Mouse (Mus musculus) kidney, adult 2 months (tissue): ENCODE results near the gene Tsfm. TPM values are rescaled to one million over a fixed set of nuclear protein-coding genes. Genes with fewer than 3 reads are reported as not detected.
A peak's percentile ranks its signal among the peaks of the same experiment; 100 is the strongest.
"Not testable (repeated sequence)": the region's sequence is repeated elsewhere in the genome, so short reads cannot be mapped to it uniquely, and the experiment has no call there.

Experiments used
- DNase-seq: peaks from one replicate; pipeline ENCODE4 v3.0.0; 2021
- H3K27ac ChIP-seq: fragments of 200-500 bp; 2 replicates; pipeline ENCODE4 v1.5.1; 2012; ENCODE audit warnings: low read depth, low read length, control low read depth, inconsistent platforms; ENCODE audit not compliant: insufficient read depth
- H3K27me3 ChIP-seq: fragments of 200-500 bp; replicated peaks from 2 replicates; pipeline ENCODE4 v1.6.1; 2012; ENCODE audit warnings: mild to moderate bottlenecking, moderate library complexity, low read length, inconsistent platforms; ENCODE audit not compliant: control insufficient read depth, insufficient read depth
- H3K36me3 ChIP-seq: fragments of 200-500 bp; 2 replicates; pipeline ENCODE4 v1.6.1; 2012; ENCODE audit warnings: mild to moderate bottlenecking, moderate library complexity, low read length, inconsistent platforms; ENCODE audit not compliant: control insufficient read depth, insufficient read depth
- H3K4me1 ChIP-seq: fragments of 200-500 bp; 2 replicates; pipeline ENCODE4 v1.6.1; 2011; ENCODE audit warnings: low read length; ENCODE audit not compliant: control insufficient read depth, insufficient read depth
- H3K4me3 ChIP-seq: fragments of 200-500 bp; 2 replicates; pipeline ENCODE4 v1.5.1; 2011; ENCODE audit warnings: mild to moderate bottlenecking, low read depth, low read length, control low read depth; ENCODE audit not compliant: insufficient read depth
- CTCF ChIP-seq: fragments of 200-500 bp; conservative IDR thresholded peaks from 2 replicates; pipeline ENCODE4 v1.5.1; 2011; ENCODE audit warnings: low read depth, mild to moderate bottlenecking, control low read depth, low read length, moderate library complexity, mixed read lengths; ENCODE audit not compliant: insufficient read depth, insufficient read length
- POLR2A ChIP-seq: fragments of 200-500 bp; IDR thresholded peaks from one replicate; pipeline ENCODE4 v1.6.1; 2011; ENCODE audit warnings: low read depth, low read length, control low read depth
- WGBS: fragments of 180-500 bp; shearing (Covaris S2); methylation state at CpG from one replicate; pipeline ENCODE4 v1.1.7; 2018; 5-methylcytosine and 5-hydroxymethylcytosine counted together
- polyA plus RNA-seq: library from polyadenylated mRNA; depleted of rRNA; stranded (reverse); fragments of >200 nt; gene quantifications from 2 replicates; pipeline ENCODE4 v1.2.3, GENCODE M21; 2012

Gene Tsfm
- polyA plus RNA-seq, 1 experiment, result 54.0 TPM

GRCm38 (mm10) chr10:127075651-127076050 is 45.0 kb upstream of the Tsfm start:
- DNase-seq, result no peak
- Histone ChIP-seq H3K27ac (no peak overlapping the region), H3K4me1 (0 out of 2 replicates have a peak, but pooled peaks cover 2% of the 10 kb centered on the region), H3K27me3 (peaks cover 5% of the 10 kb centered on the region), H3K36me3 (no peaks in the 10 kb centered on the region), H3K4me3 (no peak overlapping the region)
- TF ChIP-seq POLR2A (no peak), CTCF (no peak)
- 51% methylated on average over 8 of the region's 8 CpGs for WGBS

GRCm38 (mm10) chr10:127075080-127075479 is 44.4 kb upstream of the Tsfm start, which contains the start of gene Agap2:
Gene Agap2, plus strand, starts transcription at chr10:127075284.
- WGBS, result 60% methylated on average over 9 of the region's 9 CpGs
- peaks cover 5% of the 10 kb centered on the region for H3K27me3 ChIP-seq

GRCm38 (mm10) chr10:127073981-127074380 is 43.3 kb upstream of the Tsfm start:
- 83% methylated on average over 1 of the region's 1 CpGs for WGBS
- H3K36me3 ChIP-seq, result no peaks in the 10 kb centered on the region
- 0 out of 2 replicates have a peak, but pooled peaks cover 2% of the 10 kb centered on the region for H3K27me3 ChIP-seq
- no peak for TF ChIP-seq POLR2A
- no peak for TF ChIP-seq CTCF
- no peak overlapping the region for H3K27ac ChIP-seq
- no peak overlapping the region for H3K4me3 ChIP-seq
- no peak for DNase-seq
- H3K4me1 ChIP-seq, result peaks cover 2% of the 10 kb centered on the region; the same call in 1 of the 2 replicates

More at GRCm38 (mm10) chr10:127075080-127075479, 44.4 kb upstream of the Tsfm start, which contains the start of gene Agap2:
- TF ChIP-seq POLR2A (no peak), CTCF (no peak)
- Histone ChIP-seq H3K4me1 (0 out of 2 replicates have a peak, but pooled peaks cover 2% of the 10 kb centered on the region), H3K36me3 (no peaks in the 10 kb centered on the region), H3K27ac (no peak within 1 kb of the TSS), H3K4me3 (no peak within 1 kb of the TSS)
- DNase-seq, result no peak

- not testable (repeated sequence) for H3K27me3 ChIP-seq, DNase-seq, H3K4me1 ChIP-seq, H3K27ac ChIP-seq, H3K36me3 ChIP-seq, H3K4me3 ChIP-seq
- WGBS, result 69% methylated on average over 2 of the region's 2 CpGs
Observed at GRCm38 (mm10) chr10:127072969-127073368, 42.3 kb upstream of the Tsfm start.

GRCm38 (mm10) chr10:127072270-127072669 is 41.6 kb upstream of the Tsfm start:
- not testable (repeated sequence) for H3K27me3 ChIP-seq, H3K4me3 ChIP-seq, H3K27ac ChIP-seq, H3K4me1 ChIP-seq, H3K36me3 ChIP-seq, DNase-seq
- 77% methylated on average over 4 of the region's 4 CpGs for WGBS

GRCm38 (mm10) chr10:127071203-127071602 is 40.6 kb upstream of the Tsfm start:
- Histone ChIP-seq H3K4me3 (no peak overlapping the region), H3K27ac (no peak overlapping the region), H3K36me3 (no peaks in the 10 kb centered on the region; the same call in none of the 2 replicates), H3K4me1 (no peaks in the 10 kb centered on the region; the same call in 1 of the 2 replicates), H3K27me3 (no peaks in the 10 kb centered on the region)
- 70% methylated on average over 9 of the region's 9 CpGs for WGBS
- TF ChIP-seq CTCF (no peak), POLR2A (no peak)
- no peak for DNase-seq

- Histone ChIP-seq H3K4me1 (no peaks in the 10 kb centered on the region; the same call in 1 of the 2 replicates), H3K36me3 (peaks cover 1% of the 10 kb centered on the region), H3K27me3 (no peaks in the 10 kb centered on the region), H3K4me3 (peak within 1 kb of the TSS; percentile 86), H3K27ac (peak within 1 kb of the TSS; percentile 71)
- TF ChIP-seq POLR2A, result peak; percentile 48
- no peak for TF ChIP-seq CTCF
- under 1% methylated on average over 36 of the region's 36 CpGs for WGBS
- DNase-seq, result peak; percentile 98
Observed at GRCm38 (mm10) chr10:127070190-127071121, 39.8 kb upstream of the Tsfm start, which contains the start of gene Tspan31. Gene Tspan31, minus strand, starts transcription at chr10:127070264.
